Comparison of ENCODE assay signal across 8 mouse cellular contexts in genomic region chr5:140735297-140735696, GRCm38 (mm10). TPM values are rescaled to one million over a fixed set of nuclear protein-coding genes. Genes with fewer than 3 reads are reported as not detected.
DNase-seq lines count a peak whose midpoint lies in the region; ATAC-seq and TF ChIP-seq lines count a peak whose summit lies in the region.

No protein-coding gene starts in this region.

- under 1% methylated on average over 22 of the region's 22 CpGs for WGBS in stomach, embryonic 16.5 days

- no peak for TF ChIP-seq CTCF in gastrocnemius, adult 2 months (IDR thresholded peaks at IDR 0.05)

- no peaks in the 10 kb centered on the region for H3K36me3 ChIP-seq in stomach, embryonic 16.5 days (ENCODE audit: control insufficient read depth, insufficient read depth, low read length)

- ATAC-seq in megakaryocyte-erythroid progenitor cell, adult 5-6 weeks (replicated peaks; ENCODE audit: low FRiP score, low TSS enrichment, poor library complexity, severe bottlenecking), result peak; percentile 62
- ATAC-seq in stomach, embryonic 16.5 days (ENCODE audit: insufficient read depth, low FRiP score), result peak; percentile 65; the same call in 1 of the 2 replicates

- H3K9ac ChIP-seq in stomach, embryonic 16.5 days (ENCODE audit: low read length), result peak overlapping the region; percentile 57

- H3K4me2 ChIP-seq in stomach, embryonic 16.5 days (ENCODE audit: low read depth, low read length), result peak overlapping the region; percentile 71

- H3K27me3 ChIP-seq in stomach, embryonic 16.5 days (ENCODE audit: control insufficient read depth, insufficient read depth, low read length), result peaks cover 8% of the 10 kb centered on the region; the same call in 1 of the 2 replicates

- no peak for DNase-seq in gastrocnemius, adult 2 months
- DNase-seq in gastrocnemius, postnatal 14 days, result no peak
- peak; percentile 82 for DNase-seq in ZHBTc4 (ENCODE audit: low read depth, low spot score)
- DNase-seq in forelimb bud, embryonic 11.5 days (ENCODE audit: low read depth, low spot score), result peak; percentile 20
- DNase-seq in kidney, postnatal 36 days, result peak; percentile 27 to 41
- DNase-seq in cerebellum, postnatal 4 days (ENCODE audit: low spot score in 2 of 2), result no peak

- peaks cover 6% of the 10 kb centered on the region for H3K4me1 ChIP-seq in stomach, embryonic 16.5 days (ENCODE audit: control insufficient read depth, insufficient read depth, low read length)

- H3K4me3 ChIP-seq in gastrocnemius, adult 2 months, result peak overlapping the region; percentile 63
- H3K4me3 ChIP-seq in stomach, embryonic 16.5 days (replicated peaks; ENCODE audit: low read length), result peak overlapping the region; percentile 40

- no peak overlapping the region; the same call in 1 of the 2 replicates for H3K27ac ChIP-seq in gastrocnemius, adult 2 months
- no peak overlapping the region for H3K27ac ChIP-seq in stomach, embryonic 16.5 days (ENCODE audit: low read length)

- H3K9me3 ChIP-seq in stomach, embryonic 16.5 days (replicated peaks; ENCODE audit: control insufficient read depth, low read length), result no peaks in the 10 kb centered on the region

- intact Hi-C loops in gastrocnemius, adult 2 months (cut with DNase I), result no loop called here
- intact Hi-C loops in gastrocnemius, postnatal 14 days (cut with DNase I; ENCODE audit: low total_unique reads), result no loop called here

RNA-seq across cellular contexts. Expression of gene Amz1, which starts 11.4 kb away (rescaled TPM):
- total RNA-seq in gastrocnemius, adult 2 months (2021), result under 1 TPM in 1 of 2 experiments, not detected in 1; 0.17 TPM
- total RNA-seq in gastrocnemius, postnatal 14 days (2021), result under 1 TPM; 0.24 to 0.43 TPM
- 0.46 TPM in 1 of 2 replicates, not detected in the other for total RNA-seq in megakaryocyte-erythroid progenitor cell, adult 5-6 weeks (2014; fragmentation: Nextera tagmentation)
- 1.3 TPM in 1 of 2 replicates, not detected in the other for total RNA-seq in megakaryocyte-erythroid progenitor cell, adult 5-6 weeks (2017)
- polyA plus RNA-seq in stomach, embryonic 16.5 days (2015; fragmentation: Nextera tagmentation; extraction: Ambion mirVana), result 1.00 and 1.2 TPM in 2 replicates

RNA-seq across cellular contexts. Expression of gene Brat1, which starts 30.5 kb away (rescaled TPM):
- total RNA-seq in gastrocnemius, adult 2 months (2021), result 1 to 10 TPM; 4.9 to 5.5 TPM
- 1 to 10 TPM; 6.7 TPM for total RNA-seq in gastrocnemius, postnatal 14 days (2021)
- 24.7 and 25.7 TPM in 2 replicates for total RNA-seq in megakaryocyte-erythroid progenitor cell, adult 5-6 weeks (2014; fragmentation: Nextera tagmentation)
- 14.9 and 15.7 TPM in 2 replicates for total RNA-seq in megakaryocyte-erythroid progenitor cell, adult 5-6 weeks (2017)
- polyA plus RNA-seq in stomach, embryonic 16.5 days (2015; fragmentation: Nextera tagmentation; extraction: Ambion mirVana), result 20.4 and 20.7 TPM in 2 replicates

RNA-seq across cellular contexts. Expression of gene Iqce, which starts 33.1 kb away (rescaled TPM):
- 1 to 10 TPM; 2.2 to 3.3 TPM for total RNA-seq in gastrocnemius, adult 2 months (2021)
- total RNA-seq in gastrocnemius, postnatal 14 days (2021), result 1 to 10 TPM; 4.4 to 5.1 TPM
- total RNA-seq in megakaryocyte-erythroid progenitor cell, adult 5-6 weeks (2014; fragmentation: Nextera tagmentation), result 23.0 and 24.6 TPM in 2 replicates
- total RNA-seq in megakaryocyte-erythroid progenitor cell, adult 5-6 weeks (2017), result 5.6 and 13.0 TPM in 2 replicates
- polyA plus RNA-seq in stomach, embryonic 16.5 days (2015; fragmentation: Nextera tagmentation; extraction: Ambion mirVana), result 19.2 and 21.1 TPM in 2 replicates

Comparison
In these comparisons a context has a peak if more than half of its experiments do, and no peak if none do; other contexts are left out.
1. DNase-seq: peak in ZHBTc4 (single experiment), forelimb bud, embryonic 11.5 days (single experiment) and kidney, postnatal 36 days (2 of 2); none in gastrocnemius, adult 2 months (single experiment), gastrocnemius, postnatal 14 days (single experiment) and cerebellum, postnatal 4 days (0 of 2).